Mouse (Mus musculus) ES-Bruce4 (cell line): ENCODE results near the gene Slc41a3. TPM values are rescaled to one million over a fixed set of nuclear protein-coding genes. Genes with fewer than 3 reads are reported as not detected.

ENCODE experiments used
- H3K27ac ChIP-seq: 2 replicates; pipeline ENCODE4 v1.5.1; 2012; ENCODE audit warnings: low read length, inconsistent platforms; ENCODE audit not compliant: insufficient read depth
- H3K27me3 ChIP-seq: 2 replicates; pipeline ENCODE4 v1.6.1; 2012; ENCODE audit warnings: mild to moderate bottlenecking, low read length, inconsistent platforms; ENCODE audit not compliant: control insufficient read depth, poor library complexity, insufficient read depth, severe bottlenecking
- H3K36me3 ChIP-seq: 2 replicates; pipeline ENCODE4 v1.6.1; 2012; ENCODE audit warnings: inconsistent platforms, mild to moderate bottlenecking, low read length, moderate library complexity; ENCODE audit not compliant: control insufficient read depth, poor library complexity, insufficient read depth, severe bottlenecking
- H3K4me1 ChIP-seq: one replicate; pipeline ENCODE4 v1.8.1; 2011; ENCODE audit warnings: low read length; ENCODE audit not compliant: control insufficient read depth, insufficient read depth
- H3K4me3 ChIP-seq: 2 replicates; pipeline ENCODE4 v1.5.1; 2011; ENCODE audit warnings: low read depth, mild to moderate bottlenecking, low read length
- H3K9ac ChIP-seq: 2 replicates; pipeline ENCODE4 v1.6.1; 2012; ENCODE audit warnings: low read depth, mild to moderate bottlenecking, inconsistent platforms; ENCODE audit not compliant: poor library complexity, severe bottlenecking
- H3K9me3 ChIP-seq: replicated peaks from 2 replicates; pipeline ENCODE4 v1.6.1; 2012; ENCODE audit warnings: mild to moderate bottlenecking, low read length, inconsistent platforms; ENCODE audit not compliant: control insufficient read depth, poor library complexity, insufficient read depth, severe bottlenecking
- CTCF ChIP-seq: IDR thresholded peaks from one replicate; pipeline ENCODE4 v1.8.1; 2011; ENCODE audit warnings: low read depth, low read length
- EP300 ChIP-seq: IDR thresholded peaks from 2 replicates; pipeline ENCODE4 v1.6.1; 2011; ENCODE audit warnings: low read depth, low read length; ENCODE audit not compliant: insufficient read depth
- POLR2A ChIP-seq: IDR thresholded peaks from one replicate; pipeline ENCODE4 v1.8.1; 2011; ENCODE audit warnings: low read length; ENCODE audit not compliant: insufficient read depth
- polyA plus RNA-seq: library from polyadenylated mRNA; stranded (reverse); fragments of >200 nt; gene quantifications from 2 replicates; pipeline ENCODE4 v1.2.4, GENCODE M21; 2011; ENCODE audit warnings: low read depth; ENCODE audit not compliant: missing spikeins, insufficient read depth, insufficient read length

Gene Slc41a3
- polyA plus RNA-seq, result 1.8 and 2.2 TPM in 2 replicates

- Histone ChIP-seq H3K27me3 (no peaks in the 10 kb centered on the region), H3K9me3 (no peaks in the 10 kb centered on the region), H3K4me1 (no peaks in the 10 kb centered on the region), H3K27ac (no peak within 1 kb of the TSS), H3K36me3 (no peaks in the 10 kb centered on the region), H3K9ac (peak within 1 kb of the TSS; percentile 34; the same call in 1 of the 2 replicates), H3K4me3 (peak within 1 kb of the TSS; percentile 87)
- TF ChIP-seq EP300, result no peak
- no peak for TF ChIP-seq CTCF
- no peak for TF ChIP-seq POLR2A
Observed at GRCm38 (mm10) chr6:90604533-90605297, at the start of gene Slc41a3. Gene Slc41a3 (plus strand): TSS chr6:90604725.

GRCm38 (mm10) chr6:90556534-90557058, 47.9 kb upstream of the Slc41a3 start:
- Histone ChIP-seq H3K36me3 (no peaks in the 10 kb centered on the region), H3K27me3 (no peaks in the 10 kb centered on the region), H3K4me3 (no peak overlapping the region), H3K9me3 (no peaks in the 10 kb centered on the region), H3K4me1 (no peaks in the 10 kb centered on the region), H3K27ac (no peak overlapping the region), H3K9ac (no peak overlapping the region)
- TF ChIP-seq CTCF, result no peak
- TF ChIP-seq EP300, result no peak
- TF ChIP-seq POLR2A, result no peak

GRCm38 (mm10) chr6:90557077-90557476, 47.4 kb upstream of the Slc41a3 start:
- Histone ChIP-seq H3K9me3 (no peaks in the 10 kb centered on the region), H3K27me3 (no peaks in the 10 kb centered on the region), H3K36me3 (no peaks in the 10 kb centered on the region), H3K9ac (no peak overlapping the region), H3K27ac (no peak overlapping the region), H3K4me1 (no peaks in the 10 kb centered on the region), H3K4me3 (no peak overlapping the region)
- TF ChIP-seq CTCF (no peak), POLR2A (no peak), EP300 (no peak)

- no peak overlapping the region for H3K4me3 ChIP-seq
- no peaks in the 10 kb centered on the region for H3K27me3 ChIP-seq
- H3K9ac ChIP-seq, result no peak overlapping the region
- TF ChIP-seq POLR2A (no peak), CTCF (no peak), EP300 (no peak)
- no peaks in the 10 kb centered on the region for H3K36me3 ChIP-seq
- no peaks in the 10 kb centered on the region for H3K4me1 ChIP-seq
- no peaks in the 10 kb centered on the region for H3K9me3 ChIP-seq
- no peak overlapping the region for H3K27ac ChIP-seq
Observed at GRCm38 (mm10) chr6:90557829-90558693, 46.5 kb upstream of the Slc41a3 start.

- Histone ChIP-seq H3K36me3 (no peaks in the 10 kb centered on the region), H3K9ac (no peak overlapping the region), H3K27ac (no peak overlapping the region), H3K9me3 (no peaks in the 10 kb centered on the region), H3K4me3 (no peak overlapping the region), H3K27me3 (no peaks in the 10 kb centered on the region), H3K4me1 (no peaks in the 10 kb centered on the region)
- no peak for TF ChIP-seq CTCF
- TF ChIP-seq POLR2A, result no peak
- TF ChIP-seq EP300, result no peak
Observed at GRCm38 (mm10) chr6:90560390-90561058, 44.0 kb upstream of the Slc41a3 start.
